Mouse (Mus musculus) gastrocnemius, adult 18-20 months (tissue): ENCODE measurements around the gene Psme4. TPM values are rescaled to one million over a fixed set of nuclear protein-coding genes. Genes with fewer than 3 reads are reported as not detected.

Source experiments
- DNase-seq: peaks from one replicate; pipeline ENCODE4 v3.0.0; 2021; ENCODE audit warnings: low spot score
- total RNA-seq, 2 experiments: library from RNA; stranded (reverse); gene quantifications; 2 replicates each; pipeline ENCODE4 v1.2.3; 2021

The Psme4 gene
- total RNA-seq, 2 experiments from 2014 or later: 159 to 160 TPM

- no peak for DNase-seq
Measured at GRCm38 (mm10) chr11:30785497-30785896, 14.0 kb downstream of the Psme4 start.

GRCm38 (mm10) chr11:30786230-30786983 is 14.9 kb downstream of the Psme4 start:
- DNase-seq: no peak

- DNase-seq: no peak
Measured at GRCm38 (mm10) chr11:30792680-30793079, 21.2 kb downstream of the Psme4 start.

GRCm38 (mm10) chr11:30793753-30794152 is 22.2 kb downstream of the Psme4 start:
- DNase-seq: no peak

- no peak for DNase-seq
Measured at GRCm38 (mm10) chr11:30797236-30797635, 25.7 kb downstream of the Psme4 start.

GRCm38 (mm10) chr11:30799496-30799895 is 28.0 kb downstream of the Psme4 start:
- peak; percentile 56 for DNase-seq

- no peak for DNase-seq
Measured at GRCm38 (mm10) chr11:30800091-30800490, 28.6 kb downstream of the Psme4 start.

GRCm38 (mm10) chr11:30802421-30802820 is 30.9 kb downstream of the Psme4 start:
- DNase-seq: no peak

GRCm38 (mm10) chr11:30821116-30821515 is 49.6 kb downstream of the Psme4 start:
- no peak for DNase-seq

- DNase-seq: no peak
Measured at GRCm38 (mm10) chr11:30838793-30839192, 67.3 kb downstream of the Psme4 start.

GRCm38 (mm10) chr11:30844355-30844754 is 72.8 kb downstream of the Psme4 start:
- no peak for DNase-seq

- DNase-seq: no peak
Measured at GRCm38 (mm10) chr11:30872425-30872824, 100.9 kb downstream of the Psme4 start.

- DNase-seq: peak; percentile 34
Measured at GRCm38 (mm10) chr11:30885171-30885871, 113.8 kb downstream of the Psme4 start, which contains the start of the genes Gpr75 and Asb3. Gene Gpr75, plus strand, starts transcription at chr11:30885358. Gene Asb3, plus strand, starts transcription at chr11:30885416.

- DNase-seq: no peak
Measured at GRCm38 (mm10) chr11:30888153-30888552, 116.6 kb downstream of the Psme4 start.

GRCm38 (mm10) chr11:30896201-30896600 is 124.7 kb downstream of the Psme4 start:
- no peak for DNase-seq

GRCm38 (mm10) chr11:30899312-30899711 is 127.8 kb downstream of the Psme4 start:
- no peak for DNase-seq

GRCm38 (mm10) chr11:30912311-30912710 is 140.8 kb downstream of the Psme4 start:
- DNase-seq: no peak

- DNase-seq: no peak
Measured at GRCm38 (mm10) chr11:30920641-30921040, 149.1 kb downstream of the Psme4 start.

- no peak for DNase-seq
Measured at GRCm38 (mm10) chr11:30923283-30923682, 151.8 kb downstream of the Psme4 start.

GRCm38 (mm10) chr11:30928079-30928478 is 156.6 kb downstream of the Psme4 start:
- no peak for DNase-seq

- DNase-seq: no peak
Measured at GRCm38 (mm10) chr11:30928498-30928897, 157.0 kb downstream of the Psme4 start.
